Mouse (Mus musculus) T-helper 17 cell (primary cell): ENCODE results near the gene Abi3.

Experiments
- in situ Hi-C, 2 experiments: fragments of 300-600 bp; cut with MboI, MseI; formaldehyde crosslinking; loops; 1 replicate in 1 of 2; 2 replicates in 1 of 2; pipeline ENCODE4 v1.15.1; 2025; ENCODE audit warnings: high pct_unique_total_duplicates in 2 of 2

The Abi3 gene

DNA sequence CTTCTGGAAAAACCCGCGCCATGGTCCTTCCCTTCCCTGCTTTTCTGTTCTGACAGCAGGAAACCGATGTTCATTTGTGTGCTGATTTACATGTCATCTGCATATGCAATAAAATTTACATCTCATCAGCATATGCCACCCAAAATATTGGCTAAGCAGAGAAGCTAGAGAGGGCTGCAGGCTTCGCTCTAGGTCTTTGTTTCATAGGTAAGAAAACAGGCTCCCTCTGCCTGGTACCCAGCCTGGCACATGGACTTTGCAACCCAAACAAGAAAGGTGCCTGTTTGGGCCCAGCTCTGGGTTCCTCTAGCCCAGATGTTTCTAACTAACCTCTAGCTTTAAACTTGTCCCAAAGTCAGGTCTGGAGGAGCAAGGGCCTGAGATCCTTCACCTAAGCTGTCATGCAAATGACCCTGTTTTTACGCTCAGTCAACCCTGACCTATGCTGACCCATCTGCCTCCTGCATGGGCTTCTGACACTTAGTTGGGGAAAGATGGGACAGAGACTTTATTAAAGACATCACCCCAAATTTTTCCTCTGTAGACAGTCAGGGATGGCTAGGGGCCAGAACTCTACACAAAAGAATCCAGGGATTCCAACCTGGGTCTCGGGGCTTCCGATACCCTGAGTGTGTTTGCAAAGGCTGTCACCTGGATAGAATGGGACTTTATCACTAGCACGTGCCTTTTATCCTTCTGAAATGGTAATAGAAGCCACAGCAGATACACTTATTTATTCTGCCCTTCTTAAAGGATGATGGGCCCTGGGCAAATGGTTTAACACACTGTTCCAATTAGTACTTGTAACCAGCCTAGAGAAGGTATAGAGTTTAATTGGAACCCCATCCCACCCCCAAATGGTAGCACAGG is 3.0 kb downstream of the Abi3 start:
- in situ Hi-C loops: no loop called here

GRCm38 (mm10) chr11:95838598-95838997 is 3.7 kb downstream of the Abi3 start:
- in situ Hi-C loops: no loop called here

DNA sequence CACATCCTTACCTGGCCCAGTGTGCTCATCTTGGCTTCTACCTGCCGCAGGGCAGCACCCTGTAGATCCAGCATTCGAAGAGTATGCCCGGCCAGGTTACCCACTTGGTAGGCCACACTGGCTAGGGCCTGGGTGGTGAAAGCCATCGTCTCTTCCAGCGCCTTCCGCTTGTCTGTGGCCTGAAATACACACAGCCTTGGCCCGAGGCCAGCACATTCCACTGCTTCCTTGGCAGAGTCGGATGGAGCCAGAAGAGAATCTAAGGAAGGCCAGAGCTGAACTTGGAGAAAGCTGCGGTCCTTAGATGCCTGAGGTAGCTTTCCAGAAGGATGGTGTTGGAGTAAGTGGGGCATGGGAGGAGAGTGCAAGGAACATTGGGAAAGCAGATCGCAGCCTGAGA is 5.2 kb downstream of the Abi3 start, which contains the start of gene Gngt2:
Gene Gngt2, plus strand, starts transcription at position 158 of the 400 bp plus-strand sequence.
- in situ Hi-C loops: no loop called here

- in situ Hi-C loops: no loop called here
These were observed 5.8 kb downstream of the Abi3 start for GRCm38 (mm10) chr11:95836433-95836832.

DNA sequence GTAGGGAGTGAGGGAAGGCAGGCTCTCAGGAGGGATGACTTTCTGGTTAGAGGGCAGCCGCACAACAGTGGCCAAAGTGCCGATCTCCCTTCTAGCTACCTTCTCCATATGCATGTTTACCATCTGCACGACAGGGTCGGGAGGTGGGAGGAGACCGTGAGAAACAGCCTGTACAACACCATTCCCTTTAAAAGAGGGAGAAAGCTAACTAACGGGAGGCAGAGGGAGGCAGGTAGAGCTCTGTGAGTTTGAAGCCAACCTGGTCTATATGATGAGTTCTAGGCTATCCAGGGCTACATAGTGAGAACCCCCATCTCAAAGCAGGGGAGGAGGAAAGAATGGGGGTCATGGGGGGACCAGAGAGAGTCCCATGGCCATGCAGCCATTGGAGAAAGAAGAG is 6.4 kb downstream of the Abi3 start:
- in situ Hi-C loops: no loop called here

GRCm38 (mm10) chr11:95834742-95835710 is 7.2 kb downstream of the Abi3 start:
- in situ Hi-C loops: no loop called here

DNA sequence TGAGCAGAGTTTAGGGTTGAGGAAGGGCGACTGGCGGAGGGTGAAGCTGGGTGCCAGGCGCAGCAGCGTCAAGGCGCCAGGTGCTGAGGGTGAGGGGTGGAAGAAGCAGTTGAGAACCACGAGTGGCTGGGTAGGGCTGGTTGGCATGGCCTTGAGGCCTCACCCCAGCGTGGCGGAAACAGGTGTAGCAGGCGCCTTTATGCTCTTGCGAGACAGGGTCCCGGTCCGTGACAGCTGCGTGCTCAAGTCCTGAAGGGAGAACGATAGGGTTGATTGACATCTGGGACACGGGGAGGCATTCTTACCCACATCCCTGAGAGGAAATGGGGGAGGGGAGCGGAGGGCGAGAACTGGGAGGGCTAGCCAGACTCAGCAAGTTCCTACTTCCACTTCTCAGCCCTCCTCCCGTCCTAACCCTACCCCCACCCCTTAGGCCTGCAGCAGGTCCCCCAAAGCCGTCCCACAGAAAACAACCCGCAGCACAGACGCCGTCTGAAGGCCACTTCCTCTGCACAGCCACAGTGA is 8.1 kb downstream of the Abi3 start:
- in situ Hi-C loops: no loop called here

DNA sequence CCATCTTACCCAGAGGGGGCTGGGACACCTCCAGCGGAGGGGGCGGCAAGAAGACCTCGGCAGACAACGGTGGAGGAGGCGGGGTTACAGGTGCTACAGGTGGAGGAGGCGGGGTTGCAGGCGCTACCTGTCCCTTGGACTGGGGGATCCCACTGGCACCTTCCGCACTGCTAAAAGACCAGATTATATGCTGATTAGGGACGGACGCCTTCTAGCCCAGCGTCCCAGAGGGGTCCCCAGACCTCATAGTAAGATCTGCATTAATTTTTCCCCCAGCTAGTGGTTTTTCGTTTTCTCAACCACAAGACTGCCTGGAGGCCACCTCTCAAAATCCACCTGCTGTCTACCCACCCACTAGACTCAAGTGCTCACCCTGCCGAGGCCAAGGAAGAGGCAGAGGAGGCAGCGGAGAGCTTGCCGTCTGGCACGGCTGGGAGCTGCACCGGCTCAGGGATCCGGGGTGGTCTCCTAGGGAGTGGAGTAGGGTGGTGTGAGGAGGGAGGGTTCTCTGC is 8.6 kb downstream of the Abi3 start:
- in situ Hi-C loops: no loop called here

- in situ Hi-C loops: no loop called here
These were observed 9.2 kb downstream of the Abi3 start for GRCm38 (mm10) chr11:95833006-95833570.

DNA sequence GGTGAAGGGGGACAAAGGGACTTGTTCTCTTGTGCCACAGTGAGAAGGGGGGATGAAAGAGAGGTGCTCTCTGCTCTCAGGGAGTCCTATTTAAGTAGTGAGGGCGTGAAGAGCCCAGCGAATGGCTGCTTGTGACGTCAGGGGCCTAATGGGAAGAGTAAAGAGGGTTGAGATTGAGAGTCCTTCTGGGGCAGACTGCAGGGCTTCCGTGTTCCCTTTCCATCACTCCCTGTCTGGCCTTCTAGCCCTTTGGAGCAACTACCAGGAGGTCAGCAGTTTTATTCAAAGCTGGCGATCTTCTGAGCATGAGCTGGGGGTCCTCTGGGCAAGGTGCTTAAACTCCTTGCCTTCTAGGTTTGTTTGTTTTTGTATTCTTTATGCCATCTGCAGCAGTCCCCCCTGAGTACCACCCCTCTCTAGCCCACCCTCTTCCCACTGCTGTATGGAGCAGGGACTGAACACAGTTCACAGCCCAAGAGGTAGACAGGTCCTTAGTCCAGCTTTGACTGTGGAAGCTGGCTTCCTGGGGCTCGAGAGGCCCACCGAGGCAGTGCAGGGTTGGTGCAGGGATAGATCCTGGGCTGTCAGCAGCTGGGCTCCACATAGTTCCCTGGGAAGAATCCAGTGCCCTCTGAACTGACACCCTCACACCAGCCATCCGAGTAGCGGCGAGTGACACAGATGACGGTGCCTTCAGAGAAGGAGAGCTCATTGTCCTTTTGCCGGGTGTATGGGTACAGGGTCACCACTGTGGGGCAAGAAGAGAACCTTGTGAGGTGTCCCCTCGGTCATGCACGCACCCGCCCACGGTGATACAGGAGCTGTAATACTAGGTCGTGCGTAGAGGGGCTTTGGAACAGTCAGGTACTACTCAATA is 9.9 kb downstream of the Abi3 start:
- in situ Hi-C loops: no loop called here

GRCm38 (mm10) chr11:95831641-95832040 is 10.6 kb downstream of the Abi3 start:
- in situ Hi-C loops: no loop called here

GRCm38 (mm10) chr11:95831276-95831619 is 11.0 kb downstream of the Abi3 start:
- in situ Hi-C loops: no loop called here

- in situ Hi-C loops: no loop called here
These were observed 11.6 kb downstream of the Abi3 start for GRCm38 (mm10) chr11:95830411-95831275.

- in situ Hi-C loops: no loop called here
These were observed 12.7 kb downstream of the Abi3 start for GRCm38 (mm10) chr11:95829526-95830050.

DNA sequence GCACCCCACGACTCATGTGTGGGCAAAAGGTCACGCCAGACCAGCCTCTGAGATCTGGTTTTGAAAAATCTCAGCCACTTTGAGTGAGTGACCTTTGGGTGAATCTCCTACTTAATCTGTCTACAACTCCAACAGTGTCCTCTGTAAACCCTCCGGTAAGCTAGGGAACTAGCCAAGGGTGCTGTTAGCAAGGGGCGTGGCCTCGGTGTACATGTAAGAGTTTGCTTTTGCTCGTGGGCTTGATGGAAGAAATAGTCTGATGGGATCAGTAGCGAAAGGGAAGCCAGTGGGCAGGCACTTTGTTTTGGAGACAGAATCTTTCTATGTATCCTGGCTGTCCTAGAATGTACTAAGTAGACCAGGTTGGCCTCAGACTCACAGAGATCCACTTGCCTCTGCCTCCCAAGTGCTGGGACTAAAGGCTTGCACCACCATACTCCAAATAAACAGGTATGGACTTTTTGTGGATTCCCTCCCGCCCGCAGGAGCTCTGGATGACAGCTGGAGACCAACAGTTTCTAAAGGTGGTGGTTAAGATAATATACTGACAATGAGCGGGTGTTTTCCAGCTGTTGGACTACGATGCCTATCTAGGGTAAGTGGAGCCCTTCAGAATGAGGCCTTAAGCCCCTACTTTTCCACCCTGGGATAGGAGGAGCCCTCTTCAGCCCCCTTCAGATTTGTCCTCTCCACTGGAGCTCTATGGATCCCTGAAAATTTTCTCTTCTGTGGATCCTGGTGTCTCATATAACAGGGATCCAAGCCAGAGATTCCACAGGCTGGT is 13.9 kb downstream of the Abi3 start:
- in situ Hi-C loops: no loop called here

- in situ Hi-C loops: no loop called here
These were observed 14.7 kb downstream of the Abi3 start for GRCm38 (mm10) chr11:95827464-95828085.

GRCm38 (mm10) chr11:95827168-95827447 is 15.2 kb downstream of the Abi3 start:
- in situ Hi-C loops: no loop called here
